Mouse (Mus musculus): Measurements from ENCODE around the gene Zfp866. TPM values are rescaled to one million over a fixed set of nuclear protein-coding genes. Genes with fewer than 3 reads are reported as not detected.

Zfp866 gene
- total RNA-seq, 2 experiments from 2014 or later = 19.5 to 19.8 TPM

- intact Hi-C loops (cut with DNase I) = no loop called here
- DNase-seq = peak in 1 of 2 experiments; percentile 0
These were observed 9.0 kb upstream of the Zfp866 start for GRCm38 (mm10) chr8:69799946-69800345.

DNA sequence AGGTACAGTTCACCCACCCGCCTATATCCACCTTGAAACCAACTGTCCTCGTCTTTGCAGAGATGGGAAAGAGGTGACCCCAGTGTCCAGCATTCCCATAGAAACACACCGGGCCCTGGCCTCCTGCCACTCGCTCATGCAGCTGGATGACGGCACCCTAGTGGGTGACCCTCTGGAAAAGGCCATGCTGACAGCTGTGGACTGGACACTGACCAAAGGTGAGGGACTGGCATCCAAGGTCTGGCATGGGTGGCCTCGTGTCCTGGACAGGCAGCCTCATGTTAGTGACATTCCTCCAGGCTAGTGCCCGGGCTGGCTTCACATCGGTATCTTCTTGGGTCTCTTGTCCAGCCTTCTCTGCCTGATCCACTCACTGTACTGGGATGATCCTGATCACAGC, 8.3 kb upstream of the Zfp866 start:
- intact Hi-C loops (cut with DNase I) = no loop called here

DNA sequence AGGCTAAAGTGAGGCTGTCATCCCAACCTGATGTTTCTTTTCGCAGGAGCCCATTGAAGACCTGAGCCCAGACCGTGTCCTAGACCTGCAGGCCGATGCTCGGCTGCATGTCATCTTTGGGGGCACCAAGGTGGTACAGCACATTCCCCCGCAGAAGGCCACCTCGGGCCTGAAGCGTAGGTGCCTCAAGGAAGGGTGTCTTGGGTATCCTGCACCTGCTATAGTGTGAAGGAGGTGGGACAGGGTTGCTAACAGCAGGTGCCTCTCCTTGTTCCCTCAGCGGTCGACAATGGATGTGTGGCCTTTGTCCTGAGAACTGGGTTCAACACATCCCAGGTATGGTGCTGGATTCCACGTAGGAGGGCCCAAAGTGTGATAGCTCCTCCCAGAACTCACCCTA, 6.7 kb upstream of the Zfp866 start:
- intact Hi-C loops (cut with DNase I) = no loop called here
- no peak for DNase-seq

More for the DNA sequence above, 8.3 kb upstream of the Zfp866 start:
- peak in 1 of 2 experiments; percentile 1 for DNase-seq

GRCm38 (mm10) chr8:69796721-69797345, 5.9 kb upstream of the Zfp866 start:
- DNase-seq = no peak
- intact Hi-C loops (cut with DNase I) = no loop called here

DNA sequence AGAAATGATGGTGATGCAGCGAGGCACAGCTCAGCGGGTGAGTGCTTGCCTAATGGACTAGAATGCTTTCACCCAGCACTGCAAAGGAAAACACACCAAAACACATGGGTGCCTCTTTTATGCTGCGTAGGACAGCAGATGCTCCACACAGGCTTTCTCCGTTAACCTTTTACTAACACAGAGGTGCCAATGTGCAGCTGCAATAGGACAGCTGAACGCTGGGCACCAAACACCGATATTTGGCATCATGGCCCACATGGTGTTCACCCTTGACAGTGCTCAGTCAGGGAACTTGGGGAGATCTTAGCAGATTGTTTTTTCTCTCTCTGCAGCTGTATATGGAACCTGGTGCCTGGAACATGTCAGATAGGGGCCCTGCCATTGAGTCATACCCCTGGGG, 3.9 kb upstream of the Zfp866 start:
- DNase-seq = no peak
- intact Hi-C loops (cut with DNase I) = loop anchor here (5.0 kb wide), 1 partner anchor 78 kb away; no protein-coding TSS in a partner anchor

DNA sequence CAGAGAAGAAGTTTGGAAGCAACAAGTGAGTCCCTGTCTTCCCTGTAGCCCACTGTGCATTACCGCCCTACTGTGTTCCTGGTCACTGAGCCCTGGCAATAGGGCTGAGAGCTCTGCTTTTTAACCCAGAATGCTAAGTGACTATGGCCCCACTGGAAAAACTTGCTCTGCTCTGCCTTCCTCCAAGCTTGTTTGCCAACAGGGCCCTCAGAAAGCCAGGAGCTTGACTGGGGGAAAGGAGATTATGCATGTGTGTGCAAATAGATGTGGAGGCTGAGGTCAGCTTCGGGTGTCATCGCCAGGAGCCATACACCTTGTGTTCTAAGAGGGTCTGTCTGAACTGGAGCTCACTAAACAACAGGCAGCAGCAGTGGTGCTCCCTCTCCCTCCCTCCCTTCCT, 3.1 kb upstream of the Zfp866 start:
- intact Hi-C loops (cut with DNase I) = loop anchor here (5.0 kb wide), 1 partner anchor 77 kb away; no protein-coding TSS in a partner anchor
- no peak for DNase-seq

DNA sequence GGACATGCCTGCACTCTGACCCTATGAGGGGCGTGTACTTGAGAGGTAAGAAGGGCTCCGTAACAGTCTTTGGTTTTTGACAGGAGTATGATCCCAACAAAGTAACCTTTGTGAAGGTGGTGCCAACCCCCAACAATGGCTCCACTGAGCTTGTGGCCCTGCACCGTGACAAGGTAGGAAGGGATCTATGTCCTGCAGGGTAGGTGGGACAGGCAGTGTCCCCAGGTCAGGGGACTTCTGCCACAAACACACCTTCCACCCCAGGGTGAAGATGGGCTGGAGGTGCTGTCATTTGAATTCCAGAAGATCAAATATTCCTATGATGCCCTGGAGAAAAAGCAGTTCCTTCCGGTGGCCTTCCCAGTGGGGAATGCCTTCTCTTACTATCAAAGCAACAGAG, 2.7 kb upstream of the Zfp866 start:
- no peak for DNase-seq
- intact Hi-C loops (cut with DNase I) = loop anchor here (5.0 kb wide), 1 partner anchor 76 kb away; no protein-coding TSS in a partner anchor

- intact Hi-C loops (cut with DNase I) = loop anchor here (5.0 kb wide), 1 partner anchor 74 kb away; no protein-coding TSS in a partner anchor
- DNase-seq = no peak
These were observed 564 bp upstream of the Zfp866 start for GRCm38 (mm10) chr8:69791415-69792068.

GRCm38 (mm10) chr8:69790364-69790763, 614 bp downstream of the Zfp866 start:
- intact Hi-C loops (cut with DNase I) = loop anchor here (5.0 kb wide), 1 partner anchor 73 kb away; no protein-coding TSS in a partner anchor
- no peak for DNase-seq

DNA sequence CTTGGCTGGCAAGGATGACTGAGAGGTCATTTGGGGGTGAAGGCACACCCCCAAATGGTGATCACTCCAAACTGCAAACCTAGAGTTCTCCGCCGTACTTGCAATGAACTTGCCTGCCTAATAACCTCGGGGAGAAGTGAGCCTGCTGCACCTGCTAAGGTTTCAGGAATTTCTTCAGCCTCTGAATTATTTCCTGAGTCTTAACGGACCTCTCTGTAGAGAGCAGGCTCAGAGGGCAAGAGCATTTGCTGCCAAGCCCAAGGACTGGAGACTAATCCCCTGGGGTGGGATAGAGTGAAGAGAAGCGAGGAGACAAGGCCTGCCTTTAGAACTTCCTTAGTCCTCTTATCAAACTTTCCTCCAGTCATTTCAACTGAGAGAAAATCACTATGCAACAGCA, 1.2 kb downstream of the Zfp866 start:
- intact Hi-C loops (cut with DNase I) = loop anchor here (5.0 kb wide), 1 partner anchor 72 kb away; no protein-coding TSS in a partner anchor
- DNase-seq = no peak

DNA sequence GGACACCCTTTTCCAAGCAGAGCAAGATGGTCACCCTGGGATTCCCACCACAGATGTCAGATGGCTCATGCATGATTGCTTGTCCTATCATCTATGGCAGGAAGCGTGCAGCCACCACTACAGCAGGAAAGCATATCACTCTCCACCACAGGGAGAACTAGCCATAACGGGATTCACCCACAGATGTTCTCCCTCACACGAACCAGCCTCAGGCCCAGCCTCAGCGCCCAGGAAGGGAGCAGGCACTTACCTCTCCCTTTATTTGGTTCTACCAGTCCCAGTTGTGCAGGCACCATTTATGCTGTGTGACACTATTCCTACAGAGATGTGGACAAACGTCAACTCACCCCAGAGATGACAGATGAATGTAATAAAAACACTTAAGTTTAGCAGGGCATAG, 1.9 kb downstream of the Zfp866 start:
- DNase-seq = no peak
- intact Hi-C loops (cut with DNase I) = no loop called here

GRCm38 (mm10) chr8:69777111-69777510, 13.9 kb downstream of the Zfp866 start:
- intact Hi-C loops (cut with DNase I) = no loop called here
- DNase-seq = no peak

DNA sequence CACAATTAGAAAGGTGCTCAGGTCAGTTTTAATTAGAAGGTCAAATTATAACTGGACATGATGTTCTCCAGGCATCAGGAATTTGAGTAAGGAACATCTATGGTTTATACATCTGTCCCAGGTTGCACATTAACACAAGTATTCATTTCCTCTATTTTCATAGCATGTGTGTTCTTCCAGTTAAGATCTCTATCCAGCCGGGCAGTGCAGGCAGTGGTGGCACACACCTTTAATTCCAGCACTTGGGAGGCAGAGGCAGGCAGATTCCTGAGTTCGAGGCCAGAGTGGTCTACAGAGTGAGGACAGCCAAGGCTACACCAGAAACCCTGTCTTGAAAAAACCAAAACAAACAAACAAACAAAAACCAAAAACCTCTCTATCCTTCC, 15.8 kb downstream of the Zfp866 start:
- intact Hi-C loops (cut with DNase I) = no loop called here
- DNase-seq = no peak

- intact Hi-C loops (cut with DNase I) = no loop called here
- DNase-seq = peak; percentile 86 to 90
These were observed 16.4 kb downstream of the Zfp866 start, which contains the start of gene Gm20422 for GRCm38 (mm10) chr8:69774503-69775148. Gene Gm20422 (minus strand): TSS chr8:69774886.

- no peak for DNase-seq
- intact Hi-C loops (cut with DNase I) = no loop called here
These were observed 18.9 kb downstream of the Zfp866 start for GRCm38 (mm10) chr8:69772106-69772505.

DNA sequence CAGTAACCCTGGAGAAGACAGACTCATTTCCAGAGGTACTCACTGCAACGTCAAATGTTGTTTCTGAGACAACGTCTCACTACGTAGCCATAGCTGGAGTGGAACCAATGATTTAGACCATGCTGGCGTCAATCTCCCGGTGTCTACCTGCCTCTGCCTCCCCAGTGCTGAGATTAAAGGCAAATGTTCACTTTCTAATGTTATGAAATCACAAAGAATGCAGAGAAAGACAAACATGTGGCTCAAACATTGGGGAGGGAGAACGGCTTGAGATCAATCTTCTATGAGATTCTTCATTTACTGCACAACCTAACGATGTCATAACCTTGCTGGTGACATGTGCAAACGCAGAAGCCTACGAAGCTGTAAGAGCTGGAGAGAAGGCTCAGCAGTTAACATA, 19.8 kb downstream of the Zfp866 start:
- DNase-seq = no peak
- intact Hi-C loops (cut with DNase I) = no loop called here

- no peak for DNase-seq
- intact Hi-C loops (cut with DNase I) = no loop called here
These were observed 29.0 kb downstream of the Zfp866 start for GRCm38 (mm10) chr8:69761814-69762445.

- intact Hi-C loops (cut with DNase I) = no loop called here
- DNase-seq = no peak
These were observed 32.7 kb downstream of the Zfp866 start for GRCm38 (mm10) chr8:69758316-69758715.

DNA sequence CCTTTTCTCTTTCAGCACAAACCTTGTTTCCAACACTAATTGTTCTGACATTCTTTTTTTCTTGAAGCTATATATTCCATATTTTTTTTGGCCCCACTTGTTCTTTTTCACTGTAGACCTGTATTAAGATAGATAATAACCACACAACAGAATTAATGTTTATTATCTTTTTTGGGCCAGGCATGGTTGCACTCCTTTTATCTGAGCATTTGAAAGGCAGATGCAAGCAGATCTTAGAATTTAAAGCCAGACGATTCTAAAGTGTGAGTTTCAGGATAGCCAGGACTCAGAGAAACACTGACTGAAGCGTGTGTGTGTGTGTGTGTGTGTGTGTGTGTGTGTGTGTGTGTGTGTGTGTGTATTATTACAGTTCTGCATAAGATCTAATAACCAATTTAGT, 38.5 kb downstream of the Zfp866 start:
- no peak for DNase-seq
- intact Hi-C loops (cut with DNase I) = no loop called here

DNA sequence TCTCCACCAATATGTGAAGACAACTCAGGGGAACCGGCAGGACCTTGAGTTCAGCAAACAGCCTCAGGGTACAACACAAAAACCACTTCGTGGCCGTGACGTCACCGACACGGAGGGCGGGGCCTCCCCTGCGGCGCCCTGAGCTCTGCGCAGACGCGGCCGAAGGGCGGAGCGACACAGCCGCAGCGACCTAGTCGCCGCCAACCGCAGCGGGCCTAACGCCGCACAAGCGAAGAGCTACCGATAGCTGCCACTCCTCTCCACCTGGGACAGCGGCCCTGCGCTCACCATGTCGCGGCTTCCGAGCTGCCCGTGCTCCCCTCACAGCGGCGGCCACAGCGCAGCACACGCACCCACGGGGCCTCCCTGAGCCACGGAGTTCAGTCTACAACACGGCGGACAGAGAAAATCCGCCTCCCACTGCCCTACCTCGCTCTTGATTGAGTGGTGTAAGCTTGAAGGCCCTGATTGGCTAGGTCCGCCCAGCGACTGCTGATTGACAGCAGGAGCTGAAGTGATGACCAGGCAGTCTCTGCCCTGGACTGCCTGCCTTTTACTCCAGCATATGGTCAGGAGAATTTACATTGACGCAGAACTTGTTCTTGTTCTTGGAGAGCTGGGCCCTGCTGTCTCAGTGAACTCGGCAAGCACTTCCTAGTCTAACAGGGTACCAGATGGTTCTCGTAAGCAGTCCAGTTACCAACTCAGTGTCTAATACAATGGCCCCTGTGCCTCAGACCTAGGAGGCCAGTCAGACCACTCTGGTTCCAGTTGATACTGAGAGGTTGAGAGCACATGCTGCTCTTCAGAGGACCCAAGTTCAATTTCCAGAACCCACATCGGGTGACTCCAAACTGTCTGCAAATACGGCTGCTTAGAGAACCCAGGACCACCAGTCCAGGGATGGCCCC, 41.2 kb downstream of the Zfp866 start, which contains the start of gene Zfp963:
Gene Zfp963, minus strand, starts transcription at position 427 of the 911 bp plus-strand sequence.
- intact Hi-C loops (cut with DNase I) = no loop called here
- DNase-seq = peak; percentile 97 to 98
